Mouse (Mus musculus): ENCODE measurements around the gene Zfp317.
A peak's percentile ranks its signal among the peaks of the same experiment; 100 is the strongest.
"Not testable (repeated sequence)": the region's sequence is repeated elsewhere in the genome, so short reads cannot be mapped to it uniquely, and the experiment has no call there.

The Zfp317 gene

GRCm38 (mm10) chr9:19621843-19622822 lies at the start of gene Zfp317:
Zfp317 (plus strand) TSS chr9:19622102.
- peak; percentile 99 for DNase-seq (ENCODE audit: extremely low spot score, low read depth, low spot score)

GRCm38 (mm10) chr9:19582317-19582716 lies 39.6 kb upstream of the Zfp317 start, which contains the start of gene Olfr855:
Olfr855 (plus strand) TSS chr9:19582617.
- no peak for DNase-seq (ENCODE audit: extremely low spot score, low read depth, low spot score)

- DNase-seq (ENCODE audit: extremely low spot score, low read depth, low spot score), result no peak
Observed at GRCm38 (mm10) chr9:19621297-19621696, 605 bp upstream of the Zfp317 start.

- DNase-seq (ENCODE audit: extremely low spot score, low read depth, low spot score), result no peak
Observed at GRCm38 (mm10) chr9:19629574-19629973, 7.7 kb downstream of the Zfp317 start.

- DNase-seq (ENCODE audit: extremely low spot score, low read depth, low spot score), result no peak
Observed at GRCm38 (mm10) chr9:19645193-19645592, 23.3 kb downstream of the Zfp317 start.

GRCm38 (mm10) chr9:19690281-19690680 lies 68.4 kb downstream of the Zfp317 start:
- no peak for DNase-seq (ENCODE audit: extremely low spot score, low read depth, low spot score)

GRCm38 (mm10) chr9:19691426-19691825 lies 69.5 kb downstream of the Zfp317 start:
- DNase-seq (ENCODE audit: extremely low spot score, low read depth, low spot score), result no peak

GRCm38 (mm10) chr9:19692430-19692829 lies 70.5 kb downstream of the Zfp317 start:
- no peak for DNase-seq (ENCODE audit: extremely low spot score, low read depth, low spot score)

GRCm38 (mm10) chr9:19694285-19694684 lies 72.4 kb downstream of the Zfp317 start:
- not testable (repeated sequence) for DNase-seq (ENCODE audit: extremely low spot score, low read depth, low spot score)

GRCm38 (mm10) chr9:19694898-19695379 lies 73.0 kb downstream of the Zfp317 start:
- not testable (repeated sequence) for DNase-seq (ENCODE audit: extremely low spot score, low read depth, low spot score)
